Mouse (Mus musculus) myocyte (in vitro differentiated cells): ENCODE results near the gene Pkig.

Source experiments
- CEBPB ChIP-seq: IDR thresholded peaks from 2 replicates; pipeline ENCODE4 v1.6.1; 2011; ENCODE audit warnings: mild to moderate bottlenecking, moderate library complexity; ENCODE audit not compliant: poor library complexity, insufficient read depth, severe bottlenecking
- E2F4 ChIP-seq: IDR thresholded peaks from one replicate; pipeline ENCODE4 v1.6.1; 2011; ENCODE audit warnings: mild to moderate bottlenecking, control low read depth, moderate library complexity; ENCODE audit not compliant: insufficient read depth
- MAX ChIP-seq: IDR thresholded peaks from one replicate; pipeline ENCODE4 v1.6.1; 2011; ENCODE audit warnings: low read depth, mild to moderate bottlenecking, control low read depth
- MYOD1 ChIP-seq, 3 experiments: IDR thresholded peaks; one replicate each; pipeline ENCODE4 v1.6.1; 2011; ENCODE audit warnings: control low read depth in 2 of 3, low read depth in 2 of 3, mild to moderate bottlenecking in 2 of 3, moderate library complexity in 1 of 3; ENCODE audit not compliant: insufficient read length in 2 of 3, control insufficient read depth in 1 of 3
- MYOG ChIP-seq, 3 experiments: IDR thresholded peaks; one replicate each; pipeline ENCODE4 v1.6.1; 2011; ENCODE audit warnings: control low read depth in 2 of 3, low read depth in 2 of 3, mild to moderate bottlenecking in 2 of 3; ENCODE audit not compliant: insufficient read length in 2 of 3, control insufficient read depth in 1 of 3, insufficient read depth in 1 of 3
- POLR2A ChIP-seq: IDR thresholded peaks from one replicate; pipeline ENCODE4 v1.6.1; 2011; ENCODE audit warnings: low read depth, mild to moderate bottlenecking, control low read depth, moderate library complexity; ENCODE audit not compliant: insufficient read length
- POLR2AphosphoS2 ChIP-seq: IDR thresholded peaks from one replicate; pipeline ENCODE4 v1.6.1; 2011; ENCODE audit warnings: low read depth, control low read depth; ENCODE audit not compliant: insufficient read length
- REST ChIP-seq: IDR thresholded peaks from one replicate; pipeline ENCODE4 v1.6.1; 2011; ENCODE audit warnings: mild to moderate bottlenecking, control low read depth, moderate library complexity; ENCODE audit not compliant: insufficient read depth, insufficient read length
- SRF ChIP-seq: IDR thresholded peaks from one replicate; pipeline ENCODE4 v1.6.1; 2011; ENCODE audit warnings: low read depth; ENCODE audit not compliant: control insufficient read depth, insufficient read length
- TCF12 ChIP-seq: IDR thresholded peaks from one replicate; pipeline ENCODE4 v1.6.1; 2011; ENCODE audit warnings: mild to moderate bottlenecking, control low read depth; ENCODE audit not compliant: poor library complexity, insufficient read depth, severe bottlenecking
- USF1 ChIP-seq: IDR thresholded peaks from one replicate; pipeline ENCODE4 v1.6.1; 2011; ENCODE audit warnings: low read depth, mild to moderate bottlenecking, control low read depth, moderate library complexity

GRCm38 (mm10) chr2:163685287-163685686 lies 27.1 kb downstream of the Pkig start:
- TF ChIP-seq POLR2AphosphoS2 = no peak
- TF ChIP-seq SRF = no peak
- no peak for TF ChIP-seq USF1
- TF ChIP-seq POLR2A = no peak
- no peak for TF ChIP-seq MAX
- no peak for TF ChIP-seq MYOG (IDR thresholded peaks at IDR 0.05; ENCODE audit: control insufficient read depth in 1 of 3, insufficient read depth in 1 of 3, insufficient read length in 2 of 3, low read depth in 2 of 3)
- TF ChIP-seq MYOD1 (IDR thresholded peaks at IDR 0.05; ENCODE audit: control insufficient read depth in 1 of 3, insufficient read length in 2 of 3, low read depth in 2 of 3) = no peak
- TF ChIP-seq TCF12 = no peak
- TF ChIP-seq REST = no peak
- no peak for TF ChIP-seq E2F4
- no peak for TF ChIP-seq CEBPB
